Mouse (Mus musculus): ENCODE results near the gene Cmya5. TPM values are rescaled to one million over a fixed set of nuclear protein-coding genes. Genes with fewer than 3 reads are reported as not detected.

The Cmya5 gene
- polyA plus RNA-seq, 1 experiment from 2014 or later = 0.12 TPM

GRCm38 (mm10) chr13:93007078-93007477, 137.4 kb downstream of the Cmya5 start:
- Histone ChIP-seq H3K4me1 (replicated peaks) (no peaks in the 10 kb centered on the region), H3K27me3 (no peaks in the 10 kb centered on the region; the same call in 1 of the 2 replicates), H3K4me3 (replicated peaks) (no peak overlapping the region), H3K9ac (no peak overlapping the region), H3K36me3 (replicated peaks) (no peaks in the 10 kb centered on the region), H3K4me2 (no peak overlapping the region), H3K27ac (replicated peaks) (no peak overlapping the region), H3K9me3 (replicated peaks) (no peaks in the 10 kb centered on the region)
- no peak for ATAC-seq (ENCODE audit: insufficient read depth)
- WGBS (ENCODE audit: insufficient replicate concordance) = 42% methylated on average over 4 of the region's 4 CpGs

GRCm38 (mm10) chr13:93006347-93006746, 138.2 kb downstream of the Cmya5 start:
- no peaks in the 10 kb centered on the region; the same call in 1 of the 2 replicates for H3K27me3 ChIP-seq
- no peak for ATAC-seq (ENCODE audit: insufficient read depth)
- WGBS (ENCODE audit: insufficient replicate concordance) = 58% methylated on average over 4 of the region's 4 CpGs

GRCm38 (mm10) chr13:93004003-93004402, 140.5 kb downstream of the Cmya5 start:
- H3K36me3 ChIP-seq (replicated peaks) = no peaks in the 10 kb centered on the region
- 58% methylated on average over 6 of the region's 6 CpGs for WGBS (ENCODE audit: insufficient replicate concordance)
- ATAC-seq (ENCODE audit: insufficient read depth) = no peak

More at GRCm38 (mm10) chr13:93006347-93006746, 138.2 kb downstream of the Cmya5 start:
- H3K27ac ChIP-seq (replicated peaks) = no peak overlapping the region
- no peak overlapping the region for H3K4me3 ChIP-seq (replicated peaks)
- H3K9me3 ChIP-seq (replicated peaks) = no peaks in the 10 kb centered on the region
- no peaks in the 10 kb centered on the region for H3K36me3 ChIP-seq (replicated peaks)
- no peak overlapping the region for H3K9ac ChIP-seq
- no peaks in the 10 kb centered on the region for H3K4me1 ChIP-seq (replicated peaks)
- H3K4me2 ChIP-seq = no peak overlapping the region

GRCm38 (mm10) chr13:93002456-93002855, 142.1 kb downstream of the Cmya5 start:
- Histone ChIP-seq H3K27ac (replicated peaks) (no peak overlapping the region), H3K9ac (no peak overlapping the region), H3K36me3 (replicated peaks) (no peaks in the 10 kb centered on the region), H3K9me3 (replicated peaks) (no peaks in the 10 kb centered on the region), H3K4me1 (replicated peaks) (no peaks in the 10 kb centered on the region), H3K27me3 (no peaks in the 10 kb centered on the region), H3K4me2 (no peak overlapping the region), H3K4me3 (replicated peaks) (no peak overlapping the region)
- ATAC-seq (ENCODE audit: insufficient read depth) = no peak
- 68% methylated on average over 2 of the region's 2 CpGs for WGBS (ENCODE audit: insufficient replicate concordance)

More at GRCm38 (mm10) chr13:93004003-93004402, 140.5 kb downstream of the Cmya5 start:
- Histone ChIP-seq H3K9me3 (replicated peaks) (no peaks in the 10 kb centered on the region), H3K4me2 (no peak overlapping the region), H3K27ac (replicated peaks) (no peak overlapping the region), H3K4me3 (replicated peaks) (no peak overlapping the region), H3K9ac (no peak overlapping the region), H3K4me1 (replicated peaks) (no peaks in the 10 kb centered on the region), H3K27me3 (no peaks in the 10 kb centered on the region)

GRCm38 (mm10) chr13:93000640-93001351, 143.7 kb downstream of the Cmya5 start:
- Histone ChIP-seq H3K9ac (no peak overlapping the region), H3K4me2 (no peak overlapping the region), H3K4me1 (replicated peaks) (no peaks in the 10 kb centered on the region), H3K27ac (replicated peaks) (no peak overlapping the region), H3K9me3 (replicated peaks) (no peaks in the 10 kb centered on the region), H3K36me3 (replicated peaks) (no peaks in the 10 kb centered on the region), H3K27me3 (no peaks in the 10 kb centered on the region), H3K4me3 (replicated peaks) (no peak overlapping the region)
- WGBS (ENCODE audit: insufficient replicate concordance) = 65% methylated on average over 12 of the region's 12 CpGs
- no peak for ATAC-seq (ENCODE audit: insufficient read depth)

GRCm38 (mm10) chr13:92999860-93000259, 144.7 kb downstream of the Cmya5 start:
- Histone ChIP-seq H3K4me3 (replicated peaks) (no peak overlapping the region), H3K27ac (replicated peaks) (no peak overlapping the region), H3K4me1 (replicated peaks) (no peaks in the 10 kb centered on the region), H3K9ac (no peak overlapping the region), H3K27me3 (no peaks in the 10 kb centered on the region), H3K9me3 (replicated peaks) (no peaks in the 10 kb centered on the region), H3K4me2 (no peak overlapping the region), H3K36me3 (replicated peaks) (no peaks in the 10 kb centered on the region)
- WGBS (ENCODE audit: insufficient replicate concordance) = 55% methylated on average over 9 of the region's 9 CpGs
- no peak for ATAC-seq (ENCODE audit: insufficient read depth)

GRCm38 (mm10) chr13:92994743-92995142, 149.8 kb downstream of the Cmya5 start:
- no peak overlapping the region for H3K4me2 ChIP-seq
- no peaks in the 10 kb centered on the region for H3K27me3 ChIP-seq
- no peak overlapping the region for H3K9ac ChIP-seq
- no peak overlapping the region for H3K27ac ChIP-seq (replicated peaks)
- H3K9me3 ChIP-seq (replicated peaks) = no peaks in the 10 kb centered on the region
- H3K36me3 ChIP-seq (replicated peaks) = no peaks in the 10 kb centered on the region
- H3K4me3 ChIP-seq (replicated peaks) = no peak overlapping the region
- no peaks in the 10 kb centered on the region for H3K4me1 ChIP-seq (replicated peaks)
- no peak for ATAC-seq (ENCODE audit: insufficient read depth)

GRCm38 (mm10) chr13:92992823-92993222, 151.7 kb downstream of the Cmya5 start:
- Histone ChIP-seq H3K4me3 (replicated peaks) (no peak overlapping the region), H3K4me1 (replicated peaks) (no peaks in the 10 kb centered on the region), H3K27me3 (no peaks in the 10 kb centered on the region), H3K27ac (replicated peaks) (no peak overlapping the region), H3K9me3 (replicated peaks) (no peaks in the 10 kb centered on the region), H3K4me2 (no peak overlapping the region), H3K9ac (no peak overlapping the region), H3K36me3 (replicated peaks) (no peaks in the 10 kb centered on the region)
- WGBS (ENCODE audit: insufficient replicate concordance) = 70% methylated on average over 5 of the region's 5 CpGs
- no peak for ATAC-seq (ENCODE audit: insufficient read depth)

Other genes starting within 250 kb of the Cmya5 start
- gene Tent2, start 47.7 kb upstream of the Cmya5 start, polyA plus RNA-seq (2015; fragmentation: Nextera tagmentation; extraction: Ambion mirVana) = 31.7 and 33.8 TPM in 2 replicates
- gene Homer1, start 154.9 kb upstream of the Cmya5 start, polyA plus RNA-seq (2015; fragmentation: Nextera tagmentation; extraction: Ambion mirVana) = 2.3 and 2.4 TPM in 2 replicates

Measured in liver, embryonic 15.5 days (tissue).